Mouse (Mus musculus) G1E (cell line): ENCODE results near the gene Gm20671.

Source experiments
- CTCF ChIP-seq: IDR thresholded peaks from 2 replicates; pipeline ENCODE4 v1.5.1; 2012; ENCODE audit warnings: low read depth, low read length, inconsistent platforms, mixed read lengths
- GATA1 ChIP-seq: IDR thresholded peaks from 2 replicates; pipeline ENCODE4 v1.6.1; 2012; ENCODE audit warnings: borderline replicate concordance, low read length, inconsistent platforms, mixed read lengths
- POLR2AphosphoS5 ChIP-seq: IDR thresholded peaks from 2 replicates; pipeline ENCODE4 v1.6.1; 2012; ENCODE audit warnings: low read depth, low read length, inconsistent platforms; ENCODE audit not compliant: insufficient replicate concordance
- TAL1 ChIP-seq: conservative IDR thresholded peaks from 2 replicates; pipeline ENCODE4 v1.6.1; 2012; ENCODE audit warnings: low read depth, low read length, inconsistent platforms, mixed read lengths

GRCm38 (mm10) chr5:32872346-32872745, 45.4 kb upstream of the Gm20671 start:
- TF ChIP-seq CTCF, result no peak
- TF ChIP-seq GATA1, result no peak
- no peak for TF ChIP-seq TAL1
- TF ChIP-seq POLR2AphosphoS5, result no peak
